Mouse (Mus musculus) kidney, embryonic 16.5 days (tissue): ENCODE results near the gene Lrch3. TPM values are rescaled to one million over a fixed set of nuclear protein-coding genes. Genes with fewer than 3 reads are reported as not detected.
"Not testable (repeated sequence)": the region's sequence is repeated elsewhere in the genome, so short reads cannot be mapped to it uniquely, and the experiment has no call there.

ENCODE experiments used
- ATAC-seq: fragments of 200-750 bp; cut with Nextera tagmentation; 2 replicates; pipeline ENCODE4 v1.8.0; 2017; ENCODE audit warnings: moderate TSS enrichment; ENCODE audit not compliant: low FRiP score, low TSS enrichment
- H3K27ac ChIP-seq: fragments of 300-500 bp; sonication (generic); 2 replicates; pipeline ENCODE4 v1.5.1; 2014; ENCODE audit warnings: low read length
- H3K27me3 ChIP-seq: fragments of 300-500 bp; sonication (generic); 2 replicates; pipeline ENCODE4 v1.6.1; 2014; ENCODE audit warnings: low read length, control low read depth, mixed read lengths; ENCODE audit not compliant: insufficient read depth
- H3K36me3 ChIP-seq: fragments of 300-500 bp; sonication (generic); 2 replicates; pipeline ENCODE4 v1.6.1; 2014; ENCODE audit warnings: low read length, control low read depth, mixed read lengths; ENCODE audit not compliant: insufficient read depth
- H3K4me1 ChIP-seq: fragments of 300-500 bp; sonication (generic); 2 replicates; pipeline ENCODE4 v1.6.1; 2014; ENCODE audit warnings: low read length, control low read depth, mixed read lengths; ENCODE audit not compliant: insufficient read depth
- H3K4me2 ChIP-seq: fragments of 300-500 bp; sonication (generic); replicated peaks from 2 replicates; pipeline ENCODE4 v1.6.1; 2014; ENCODE audit warnings: low read depth, low read length
- H3K4me3 ChIP-seq: fragments of 300-500 bp; sonication (generic); 2 replicates; pipeline ENCODE4 v1.5.1; 2014; ENCODE audit warnings: mild to moderate bottlenecking, low read length
- H3K9ac ChIP-seq: fragments of 300-500 bp; sonication (generic); replicated peaks from 2 replicates; pipeline ENCODE4 v1.6.1; 2014; ENCODE audit warnings: low read length
- H3K9me3 ChIP-seq: fragments of 300-500 bp; sonication (generic); 2 replicates; pipeline ENCODE4 v1.6.1; 2016; ENCODE audit warnings: low read length, control low read depth
- WGBS: fragments of 180-500 bp; shearing (Covaris S2); extraction: QIAGEN DNeasy Blood & Tissue Kit; methylation state at CpG from one replicate; pipeline ENCODE4 v1.1.7; 2014; 5-methylcytosine and 5-hydroxymethylcytosine counted together
- polyA plus RNA-seq: library from polyadenylated mRNA; unstranded; fragments of >200 nt; fragmentation: Nextera tagmentation; extraction: Ambion mirVana; gene quantifications from 2 replicates; pipeline ENCODE4 v1.2.1, GENCODE M21; 2015

Gene Lrch3
- polyA plus RNA-seq, 1 experiment from 2014 or later, result 22.7 TPM

DNA sequence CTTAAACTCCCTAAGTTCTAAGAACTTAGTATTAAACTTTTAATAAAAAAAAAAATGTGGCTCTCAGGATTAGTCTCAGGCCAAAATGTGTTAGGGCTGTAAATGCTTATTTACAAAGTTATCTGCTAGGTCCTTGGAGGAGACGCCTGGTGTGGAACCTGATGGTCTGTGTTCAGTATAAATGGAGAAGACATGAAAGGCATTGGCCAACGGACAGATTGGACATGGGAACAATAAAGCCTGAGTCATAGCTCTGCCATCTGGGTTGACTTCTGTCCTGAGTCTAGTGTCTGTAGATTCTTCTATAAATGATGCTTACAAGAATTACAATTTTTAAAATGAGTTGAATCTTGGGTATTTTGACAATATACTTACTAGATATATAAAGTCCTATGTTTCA is 7.7 kb upstream of the Lrch3 start:
- Histone ChIP-seq H3K4me2 (no peak overlapping the region), H3K9me3 (no peaks in the 10 kb centered on the region), H3K36me3 (peaks cover 21% of the 10 kb centered on the region; the same call in 1 of the 2 replicates), H3K4me3 (no peak overlapping the region), H3K27ac (no peak overlapping the region), H3K27me3 (no peaks in the 10 kb centered on the region), H3K4me1 (peaks cover 6% of the 10 kb centered on the region; the same call in 1 of the 2 replicates), H3K9ac (no peak overlapping the region)
- ATAC-seq, result no peak
- WGBS, result 67% methylated on average over 2 of the region's 2 CpGs

DNA sequence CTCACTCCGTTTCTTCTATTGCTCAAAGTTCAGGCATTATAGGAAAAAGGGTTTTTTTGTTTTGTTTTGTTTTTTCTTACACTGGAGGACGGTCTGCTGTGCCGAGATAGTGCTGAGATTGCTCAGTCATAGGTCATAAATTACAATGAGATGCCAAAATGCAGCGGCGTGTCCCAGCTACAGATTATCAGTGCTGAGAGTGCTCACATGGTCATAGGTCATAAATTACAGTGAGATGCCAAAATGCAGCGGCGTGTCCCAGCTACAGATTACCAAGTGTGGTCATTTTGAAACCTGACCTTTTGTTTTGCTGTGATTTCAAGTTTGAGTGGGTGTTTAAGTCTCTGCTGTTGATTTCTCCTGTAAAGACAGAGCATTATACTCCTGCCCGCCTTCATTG is 7.2 kb upstream of the Lrch3 start:
- no peak overlapping the region for H3K4me2 ChIP-seq
- peak overlapping the region; percentile 50; the same call in 1 of the 2 replicates for H3K27ac ChIP-seq
- H3K9me3 ChIP-seq, result no peaks in the 10 kb centered on the region
- peaks cover 6% of the 10 kb centered on the region; the same call in 1 of the 2 replicates for H3K4me1 ChIP-seq
- ATAC-seq, result peak; percentile 54; the same call in 1 of the 2 replicates
- no peak overlapping the region for H3K4me3 ChIP-seq
- H3K27me3 ChIP-seq, result no peaks in the 10 kb centered on the region
- H3K9ac ChIP-seq, result no peak overlapping the region
- WGBS, result 13% methylated on average over 8 of the region's 8 CpGs
- peaks cover 18% of the 10 kb centered on the region; the same call in 1 of the 2 replicates for H3K36me3 ChIP-seq

DNA sequence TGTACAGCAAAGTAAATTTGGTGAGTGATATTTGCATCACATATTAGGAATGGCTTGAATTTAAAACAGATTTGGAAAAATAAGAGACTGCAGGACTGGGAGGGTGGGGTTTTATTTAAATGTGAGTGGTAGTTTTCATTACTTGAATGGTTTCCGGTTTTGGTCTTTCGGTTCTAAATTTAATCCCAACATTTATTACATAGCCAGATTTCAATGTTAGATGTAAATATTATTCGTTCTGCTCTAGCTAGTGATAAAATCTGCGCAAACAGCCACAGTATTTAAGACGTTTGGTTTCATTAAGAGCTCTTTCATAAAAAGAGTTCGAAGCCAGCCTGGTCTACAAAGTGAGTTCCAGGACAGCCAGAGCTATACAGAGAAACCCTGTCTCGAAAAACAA is 688 bp upstream of the Lrch3 start:
- H3K4me1 ChIP-seq, result peaks cover 7% of the 10 kb centered on the region
- H3K4me2 ChIP-seq, result peak overlapping the region; percentile 80
- no peak overlapping the region; the same call in 1 of the 2 replicates for H3K9ac ChIP-seq
- H3K9me3 ChIP-seq, result no peaks in the 10 kb centered on the region
- no peak for ATAC-seq
- WGBS, result 61% methylated on average over 7 of the region's 7 CpGs
- no peaks in the 10 kb centered on the region for H3K36me3 ChIP-seq
- H3K27me3 ChIP-seq, result no peaks in the 10 kb centered on the region
- peak overlapping the region; percentile 97 for H3K4me3 ChIP-seq
- no peak overlapping the region for H3K27ac ChIP-seq

DNA sequence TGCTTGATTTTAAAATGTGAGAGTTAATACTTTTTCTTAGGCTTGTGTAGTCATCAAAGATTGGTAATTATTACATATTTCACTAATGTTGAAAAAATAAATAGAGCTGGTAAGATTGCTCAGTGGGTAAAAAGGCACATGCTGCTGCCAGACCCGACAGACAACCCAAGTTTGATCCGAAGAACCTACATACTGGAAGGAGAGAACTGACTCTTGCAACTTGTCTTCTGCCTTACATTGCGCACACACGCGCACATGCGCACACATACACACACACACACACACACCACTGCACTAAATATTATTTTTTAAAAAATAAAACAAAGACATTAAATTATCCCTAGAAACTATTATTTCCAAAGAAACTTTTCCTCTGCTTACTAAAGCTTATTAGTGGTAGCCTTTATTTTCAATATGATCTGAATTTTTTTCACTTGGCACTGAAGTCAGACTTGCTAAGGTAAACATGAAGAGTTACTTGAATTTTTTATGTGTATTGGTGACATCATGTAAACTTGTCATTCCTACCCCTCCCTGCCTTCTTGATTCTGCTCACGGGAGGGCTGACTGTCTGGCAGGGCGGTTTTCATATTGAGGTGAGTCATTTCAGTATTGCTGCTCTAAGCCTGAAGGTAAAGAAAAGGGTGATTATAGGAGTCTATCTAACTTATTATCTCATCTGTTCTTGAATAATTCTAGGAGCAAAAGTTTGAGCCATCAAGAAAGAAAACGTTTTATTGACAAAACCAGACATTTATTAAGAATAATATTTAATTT is 1.6 kb downstream of the Lrch3 start:
- Histone ChIP-seq H3K4me3 (peak overlapping the region; percentile 29), H3K4me1 (peaks cover 7% of the 10 kb centered on the region), H3K27me3 (no peaks in the 10 kb centered on the region), H3K9me3 (0 out of 2 replicates have a peak, but pooled peaks cover 2% of the 10 kb centered on the region), H3K4me2 (peak overlapping the region; percentile 51), H3K27ac (no peak overlapping the region), H3K9ac (no peak overlapping the region), H3K36me3 (peaks cover 7% of the 10 kb centered on the region; the same call in 1 of the 2 replicates)
- ATAC-seq, result no peak
- WGBS, result 71% methylated on average over 9 of the region's 9 CpGs

DNA sequence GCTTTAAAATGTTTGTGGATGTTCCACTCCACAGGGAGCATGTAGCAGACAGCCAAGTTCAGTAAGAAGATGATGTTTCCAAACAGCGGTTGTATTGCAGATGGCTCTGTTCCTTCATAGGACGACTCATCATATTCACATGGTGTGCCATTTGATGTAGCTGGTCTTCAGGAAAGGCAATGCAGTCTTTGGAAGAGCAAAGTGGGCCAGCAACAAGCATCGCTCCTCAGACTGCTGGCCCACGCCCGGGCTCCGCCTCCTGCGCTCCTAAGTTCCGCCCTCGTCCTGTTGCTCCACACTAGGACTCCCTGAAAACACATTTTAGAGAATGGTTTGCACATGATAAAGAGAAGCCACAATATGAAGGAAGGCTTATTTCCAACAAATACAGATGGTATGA is 12.7 kb downstream of the Lrch3 start:
- not testable (repeated sequence) for H3K4me2 ChIP-seq, H3K27ac ChIP-seq, H3K4me1 ChIP-seq, H3K9ac ChIP-seq, H3K27me3 ChIP-seq, ATAC-seq, H3K4me3 ChIP-seq, H3K9me3 ChIP-seq
- 91% methylated on average over 9 of the region's 9 CpGs for WGBS
- peaks cover 17% of the 10 kb centered on the region for H3K36me3 ChIP-seq

DNA sequence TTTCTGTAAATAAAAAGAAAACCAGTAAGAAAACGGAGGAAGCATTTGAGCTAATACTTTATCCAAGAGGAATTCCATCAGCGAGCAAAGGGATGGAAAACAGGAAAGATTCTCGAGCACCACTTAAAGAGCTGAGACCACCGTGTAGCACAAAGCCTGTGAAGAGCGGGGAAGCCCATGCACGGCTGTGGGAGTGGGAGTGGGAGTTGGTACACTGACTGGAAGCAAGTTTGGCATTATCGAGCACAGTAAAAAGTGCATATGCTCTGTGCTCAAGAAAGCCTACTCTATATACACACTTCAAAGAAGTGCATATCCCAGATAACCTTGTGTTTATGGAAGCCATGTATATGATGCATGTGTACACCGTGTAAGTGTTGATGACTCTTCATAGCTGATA is 13.1 kb downstream of the Lrch3 start:
- no peak for ATAC-seq
- H3K9ac ChIP-seq, result no peak overlapping the region
- H3K4me1 ChIP-seq, result 0 out of 2 replicates have a peak, but pooled peaks cover 4% of the 10 kb centered on the region
- H3K36me3 ChIP-seq, result peaks cover 17% of the 10 kb centered on the region
- H3K27me3 ChIP-seq, result no peaks in the 10 kb centered on the region
- H3K9me3 ChIP-seq, result no peaks in the 10 kb centered on the region
- 91% methylated on average over 8 of the region's 8 CpGs for WGBS
- no peak overlapping the region for H3K4me3 ChIP-seq
- no peak overlapping the region for H3K27ac ChIP-seq
- no peak overlapping the region for H3K4me2 ChIP-seq

DNA sequence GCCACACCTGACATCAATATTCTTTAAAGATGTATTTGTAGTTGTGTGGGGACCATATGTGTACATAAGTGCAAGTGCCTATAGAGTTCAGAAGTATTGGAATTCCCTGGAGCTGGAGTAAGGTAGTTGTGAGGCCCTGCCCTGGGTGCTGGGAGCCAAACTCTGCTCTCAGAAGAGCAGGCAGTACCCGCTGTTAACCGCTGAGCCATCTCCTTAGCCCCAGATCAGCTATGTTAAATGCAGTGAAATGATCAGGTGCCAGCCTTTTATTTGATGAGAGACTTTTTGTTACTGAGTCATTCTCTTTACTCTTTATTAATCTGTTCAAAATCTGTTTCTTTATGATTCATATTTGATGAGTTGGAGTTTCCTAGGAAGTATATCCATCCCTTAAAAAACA is 16.0 kb downstream of the Lrch3 start:
- ATAC-seq, result no peak

DNA sequence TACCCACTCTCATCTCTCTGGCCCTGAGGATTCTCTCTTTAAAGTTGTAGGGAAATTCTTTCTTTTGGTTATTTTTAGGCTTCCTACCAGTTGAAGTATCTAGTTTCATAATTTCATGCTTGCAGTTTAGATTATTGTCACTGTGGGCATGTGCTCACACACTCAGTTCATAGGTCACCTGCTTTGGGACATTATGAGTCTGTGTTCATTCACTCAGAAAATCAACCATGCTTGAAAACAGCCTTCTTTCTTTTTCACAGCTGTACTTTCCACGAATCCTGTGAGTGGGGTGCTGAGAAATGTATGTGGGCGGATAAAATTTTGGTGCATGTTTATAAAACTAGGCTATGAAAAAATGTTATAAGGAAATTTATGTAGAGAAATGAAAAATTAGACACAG is 20.6 kb downstream of the Lrch3 start:
- 0 out of 2 replicates have a peak, but pooled peaks cover 4% of the 10 kb centered on the region for H3K4me1 ChIP-seq
- no peak overlapping the region for H3K27ac ChIP-seq
- ATAC-seq, result no peak
- no peaks in the 10 kb centered on the region for H3K9me3 ChIP-seq
- no peak overlapping the region for H3K4me2 ChIP-seq
- H3K36me3 ChIP-seq, result no peaks in the 10 kb centered on the region
- H3K4me3 ChIP-seq, result no peak overlapping the region
- no peak overlapping the region for H3K9ac ChIP-seq
- H3K27me3 ChIP-seq, result no peaks in the 10 kb centered on the region
- 63% methylated on average over 2 of the region's 2 CpGs for WGBS

More for the DNA sequence above, 16.0 kb downstream of the Lrch3 start:
- no peak overlapping the region for H3K4me3 ChIP-seq
- no peaks in the 10 kb centered on the region for H3K27me3 ChIP-seq
- no peak overlapping the region for H3K4me2 ChIP-seq
- 0 out of 2 replicates have a peak, but pooled peaks cover 7% of the 10 kb centered on the region for H3K36me3 ChIP-seq
- 0 out of 2 replicates have a peak, but pooled peaks cover 4% of the 10 kb centered on the region for H3K4me1 ChIP-seq
- H3K9ac ChIP-seq, result no peak overlapping the region
- H3K27ac ChIP-seq, result no peak overlapping the region
- WGBS, result 38% methylated on average over 2 of the region's 2 CpGs
- no peaks in the 10 kb centered on the region for H3K9me3 ChIP-seq

DNA sequence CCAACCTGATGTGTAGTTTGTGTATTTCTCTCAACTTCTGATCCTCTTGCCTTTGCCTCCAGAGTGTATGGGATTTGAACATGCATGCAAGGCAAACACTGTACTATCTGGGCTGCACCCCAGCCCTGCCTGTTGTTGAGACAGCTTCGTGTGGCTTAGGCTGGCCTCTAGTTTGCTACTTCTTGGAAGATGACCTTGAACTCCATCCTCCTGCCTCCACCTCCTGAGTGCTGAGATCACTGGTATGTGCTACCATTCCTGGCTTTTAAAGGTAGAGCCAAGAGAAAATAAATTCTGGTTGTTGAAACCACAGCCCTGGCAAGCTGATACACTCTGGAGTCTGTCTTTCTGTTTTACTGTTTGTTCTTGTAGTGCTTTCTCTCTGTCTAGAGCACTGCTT is 21.2 kb downstream of the Lrch3 start:
- Histone ChIP-seq H3K36me3 (no peaks in the 10 kb centered on the region), H3K4me2 (no peak overlapping the region), H3K27ac (no peak overlapping the region), H3K9ac (no peak overlapping the region), H3K9me3 (no peaks in the 10 kb centered on the region), H3K4me3 (no peak overlapping the region), H3K27me3 (no peaks in the 10 kb centered on the region), H3K4me1 (0 out of 2 replicates have a peak, but pooled peaks cover 4% of the 10 kb centered on the region)
- 66% methylated on average over 1 of the region's 1 CpGs for WGBS
- no peak for ATAC-seq

DNA sequence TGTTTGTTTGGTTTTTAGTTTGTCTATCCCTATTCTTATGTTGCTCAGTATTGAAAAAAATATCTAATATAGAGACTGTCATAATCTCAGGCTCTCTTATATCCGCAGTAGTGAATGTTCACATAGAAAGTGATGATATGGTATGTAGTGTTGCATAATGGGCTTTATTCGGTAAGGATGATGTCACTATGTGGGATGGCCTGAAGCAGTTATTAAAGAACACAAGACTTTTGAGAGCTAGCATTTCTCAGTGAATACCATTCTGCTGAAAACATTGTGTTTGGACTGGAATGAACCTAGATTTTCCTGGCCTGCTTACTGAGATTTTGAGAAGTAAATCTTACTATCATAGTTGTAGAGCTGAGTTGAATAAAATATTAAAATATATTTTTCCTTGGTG is 23.5 kb downstream of the Lrch3 start:
- H3K27ac ChIP-seq, result no peak overlapping the region
- no peaks in the 10 kb centered on the region for H3K27me3 ChIP-seq
- WGBS, result 90% methylated on average over 2 of the region's 2 CpGs

More for the DNA sequence above, 23.5 kb downstream of the Lrch3 start:
- no peak overlapping the region for H3K4me3 ChIP-seq
- H3K36me3 ChIP-seq, result no peaks in the 10 kb centered on the region
- no peak for ATAC-seq
- H3K4me2 ChIP-seq, result no peak overlapping the region
- peaks cover 6% of the 10 kb centered on the region; the same call in 1 of the 2 replicates for H3K9me3 ChIP-seq
- no peaks in the 10 kb centered on the region for H3K4me1 ChIP-seq
- H3K9ac ChIP-seq, result no peak overlapping the region
